ENCODE assay signal across 18 mouse cellular contexts in the genomic region with DNA sequence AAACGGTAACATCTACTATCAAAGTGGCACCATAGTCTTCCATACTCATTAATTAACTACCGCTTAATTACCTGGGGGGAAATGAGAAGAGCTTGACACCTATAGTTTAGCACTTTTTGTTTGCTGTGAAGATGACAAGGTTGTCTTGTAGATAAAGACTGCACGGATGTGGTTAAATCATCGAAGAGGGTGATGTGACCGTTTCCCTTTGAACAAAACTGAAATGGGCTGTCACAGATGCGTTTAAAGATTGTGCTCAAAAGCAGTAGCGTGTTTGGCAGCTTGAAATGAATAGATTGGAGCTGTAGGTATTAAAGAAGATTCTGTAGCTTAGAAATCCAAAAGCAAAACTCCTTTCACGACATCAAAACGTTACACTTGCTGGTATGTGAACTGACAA. TPM values are rescaled to one million over a fixed set of nuclear protein-coding genes. Genes with fewer than 3 reads are reported as not detected.
A peak's percentile ranks its signal among the peaks of the same experiment; 100 is the strongest.
DNase-seq lines count a peak whose midpoint lies in the region; ATAC-seq and TF ChIP-seq lines count a peak whose summit lies in the region.
"Had no signal": no experiment of that assay in that cellular context is flagged by ENCODE, and none has a peak within 500 bp of the region (broad histone marks: within the 10 kb centered on the region; RNA-seq: fewer than 3 reads in every experiment).

No protein-coding gene starts in this region.

- peak; percentile 23; the same call in 1 of the 2 replicates for ATAC-seq in common myeloid progenitor, adult 5-6 weeks (replicated peaks; ENCODE audit: low read depth, poor library complexity, severe bottlenecking)
- ATAC-seq in intestine, postnatal 0 days: no peak
- no peak for ATAC-seq in granulocyte monocyte progenitor cell, adult 5-6 weeks (replicated peaks; ENCODE audit: poor library complexity, severe bottlenecking)

- 81% methylated on average over 9 of the region's 9 CpGs for WGBS in intestine, postnatal 0 days

- H3K36me3 ChIP-seq in intestine, postnatal 0 days (ENCODE audit: control insufficient read depth, insufficient read depth): no peaks in the 10 kb centered on the region
- H3K36me3 ChIP-seq: embryonic facial prominence, embryonic 15.5 days; forebrain, embryonic 10.5 days; heart, embryonic 15.5 days; liver, embryonic 13.5 days; lung, embryonic 15.5 days had no signal

- no peak overlapping the region for H3K4me2 ChIP-seq in intestine, postnatal 0 days (replicated peaks; ENCODE audit: low read depth)
- H3K4me2 ChIP-seq: embryonic facial prominence, embryonic 15.5 days; heart, embryonic 15.5 days; liver, embryonic 13.5 days; lung, embryonic 15.5 days had no signal

- no peak for TF ChIP-seq CTCF in intestine, postnatal 0 days (IDR thresholded peaks at IDR 0.05; ENCODE audit: low read depth)

- H3K9ac ChIP-seq in intestine, postnatal 0 days (ENCODE audit: low read depth, low read length): no peak overlapping the region
- H3K9ac ChIP-seq: embryonic facial prominence, embryonic 15.5 days; heart, embryonic 15.5 days; liver, embryonic 13.5 days; lung, embryonic 15.5 days had no signal

- no peak overlapping the region for H3K27ac ChIP-seq in intestine, postnatal 0 days (ENCODE audit: low read depth, low read length)
- H3K27ac ChIP-seq: embryonic facial prominence, embryonic 15.5 days; forebrain, embryonic 10.5 days; gastrocnemius, adult 2 months; heart, embryonic 15.5 days; liver, embryonic 13.5 days; lung, embryonic 15.5 days had no signal

- H3K4me3 ChIP-seq in intestine, postnatal 0 days (ENCODE audit: low read depth, low read length): no peak overlapping the region
- H3K4me3 ChIP-seq: embryonic facial prominence, embryonic 15.5 days; forebrain, embryonic 10.5 days; gastrocnemius, adult 2 months; heart, embryonic 15.5 days; liver, embryonic 13.5 days; lung, embryonic 15.5 days had no signal

- H3K9me3 ChIP-seq in intestine, postnatal 0 days (ENCODE audit: control insufficient read depth): no peaks in the 10 kb centered on the region
- H3K9me3 ChIP-seq: embryonic facial prominence, embryonic 15.5 days; forebrain, embryonic 10.5 days; heart, embryonic 15.5 days; liver, embryonic 13.5 days; lung, embryonic 15.5 days had no signal

- DNase-seq in thymus, postnatal 0 days (ENCODE audit: low spot score): peak; percentile 73
- DNase-seq in thymus, postnatal 4 days: no peak
- DNase-seq in natural killer cell, adult 2 months (ENCODE audit: low spot score in 2 of 2): peak; percentile 61 to 75
- DNase-seq in adrenal gland, postnatal 4 days (ENCODE audit: low spot score in 2 of 2): no peak
- DNase-seq: adrenal gland, postnatal 25 days; cerebellum, adult 9-11 months; embryo, embryonic 11 days; gastrocnemius, adult 2 months; heart, adult 18-20 months; liver, embryonic 13.5 days; midbrain, embryonic 14.5 days had no signal

- H3K4me1 ChIP-seq in intestine, postnatal 0 days (replicated peaks; ENCODE audit: control insufficient read depth, insufficient read depth, low read length): no peaks in the 10 kb centered on the region
- H3K4me1 ChIP-seq: embryonic facial prominence, embryonic 15.5 days; forebrain, embryonic 10.5 days; heart, embryonic 15.5 days; liver, embryonic 13.5 days; lung, embryonic 15.5 days had no signal

- no peaks in the 10 kb centered on the region for H3K27me3 ChIP-seq in intestine, postnatal 0 days (replicated peaks; ENCODE audit: control insufficient read depth, insufficient read depth, low read length)
- H3K27me3 ChIP-seq: embryonic facial prominence, embryonic 15.5 days; heart, embryonic 15.5 days; liver, embryonic 13.5 days; lung, embryonic 15.5 days had no signal

RNA-seq across cellular contexts. Expression of a gene that starts 11.8 kb away (rescaled TPM):
- 12.2 and 13.0 TPM in 2 replicates for polyA plus RNA-seq in thymus, postnatal 0 days (2015; fragmentation: Nextera tagmentation; extraction: Ambion mirVana)
- total RNA-seq in common myeloid progenitor, adult 5-6 weeks (2017): 91.4 and 93.3 TPM in 2 replicates
- 1.1 and 1.5 TPM in 2 replicates for polyA plus RNA-seq in intestine, postnatal 0 days (2015; fragmentation: Nextera tagmentation; extraction: Ambion mirVana)
- 73.2 and 76.7 TPM in 2 replicates for total RNA-seq in granulocyte monocyte progenitor cell, adult 5-6 weeks (2014; fragmentation: Nextera tagmentation)
- total RNA-seq in granulocyte monocyte progenitor cell, adult 5-6 weeks (2017): 124 and 137 TPM in 2 replicates
- total RNA-seq in adrenal gland, postnatal 4 days (2021): 1 to 10 TPM; 3.6 to 3.9 TPM

Comparison
In these comparisons a context has a peak if more than half of its experiments do, and no peak if none do; other contexts are left out.
1. DNase-seq: peak in thymus, postnatal 0 days (single experiment) and natural killer cell, adult 2 months (2 of 2); none in thymus, postnatal 4 days (single experiment) and adrenal gland, postnatal 4 days (0 of 2).
2. RNA of a gene that starts 11.8 kb away (total RNA-seq): 73.2 to 137 TPM in granulocyte monocyte progenitor cell, adult 5-6 weeks and 91.4 to 93.3 TPM in common myeloid progenitor, adult 5-6 weeks; 3.6 to 3.9 TPM in adrenal gland, postnatal 4 days; every median in the first group is over 10 times any median in the second.